Mouse (Mus musculus): ENCODE measurements around the gene Cntnap1.

DNA sequence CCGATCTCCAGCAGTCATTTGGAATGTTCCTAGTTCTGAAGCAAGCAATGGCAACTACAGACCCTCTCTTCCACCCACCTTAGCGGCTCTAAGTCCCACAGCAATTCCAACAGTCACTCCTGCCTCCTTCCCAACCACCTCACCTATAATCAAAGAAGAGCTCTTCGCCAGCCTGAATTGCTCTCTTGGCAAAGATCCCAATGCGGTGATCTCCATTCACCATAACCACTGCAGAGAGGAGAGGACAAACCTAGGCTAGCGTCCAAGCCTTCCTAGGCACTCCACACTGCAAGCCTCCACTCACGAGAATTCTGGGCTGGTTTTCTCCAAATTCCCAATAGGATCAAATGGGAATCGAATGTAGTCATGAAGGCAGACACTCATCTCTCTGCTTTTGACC, 22.8 kb downstream of the Cntnap1 start:
- TF ChIP-seq CTCF (IDR thresholded peaks at IDR 0.05; ENCODE audit: extremely low read depth, insufficient read depth, low read length) (no peak), POLR2A (IDR thresholded peaks at IDR 0.05; ENCODE audit: extremely low read depth, insufficient read depth, low read length) (no peak)
